ENCODE assay signal across 9 mouse cellular contexts in genomic region chr2:119595308-119595707, GRCm38 (mm10). TPM values are rescaled to one million over a fixed set of nuclear protein-coding genes. Genes with fewer than 3 reads are reported as not detected.
A peak's percentile ranks its signal among the peaks of the same experiment; 100 is the strongest.
DNase-seq lines count a peak whose midpoint lies in the region; ATAC-seq and TF ChIP-seq lines count a peak whose summit lies in the region.
"Had no signal": no experiment of that assay in that cellular context is flagged by ENCODE, and none has a peak within 500 bp of the region (broad histone marks: within the 10 kb centered on the region; RNA-seq: fewer than 3 reads in every experiment).

No protein-coding gene starts in this region.

- peak overlapping the region; percentile 94 for H3K4me3 ChIP-seq in cerebellum, adult 2 months (replicated peaks; ENCODE audit: insufficient read depth, low read depth, low read length)
- peak overlapping the region; percentile 65 for H3K4me3 ChIP-seq in neural tube, embryonic 11.5 days (ENCODE audit: low read depth, low read length)
- H3K4me3 ChIP-seq in limb, embryonic 15.5 days = peak overlapping the region; percentile 86
- H3K4me3 ChIP-seq in stomach, postnatal 0 days (ENCODE audit: low read depth, low read length) = peak overlapping the region; percentile 98

- TF ChIP-seq POLR2A in cerebellum, adult 2 months (IDR thresholded peaks at IDR 0.05; ENCODE audit: borderline replicate concordance, insufficient read depth, low read length) = no peak

- H3K36me3 ChIP-seq in neural tube, embryonic 11.5 days (ENCODE audit: control insufficient read depth, insufficient read depth, low read length) = peaks cover 7% of the 10 kb centered on the region
- peaks cover 31% of the 10 kb centered on the region for H3K36me3 ChIP-seq in limb, embryonic 15.5 days
- H3K36me3 ChIP-seq in stomach, postnatal 0 days (ENCODE audit: control insufficient read depth, insufficient read depth, low read length) = peaks cover 9% of the 10 kb centered on the region; the same call in 1 of the 2 replicates

- no peak for DNase-seq in cerebellum, adult 2 months
- no peak for DNase-seq in cerebellum, adult 11-12 months
- DNase-seq in neural tube, embryonic 11.5 days (ENCODE audit: low spot score) = no peak
- no peak for DNase-seq in neural tube, embryonic 10.5 days (ENCODE audit: extremely low spot score, low spot score)
- no peak for DNase-seq in stomach, postnatal 0 days (ENCODE audit: low spot score)
- no peak for DNase-seq in right cerebral cortex, postnatal 4 days
- no peak for DNase-seq in ovary, postnatal 14 days (ENCODE audit: low spot score)
- DNase-seq: thymus, postnatal 4 days had no signal

- H3K27me3 ChIP-seq in cerebellum, adult 2 months (ENCODE audit: control insufficient read depth, insufficient read depth, low read length) = no peaks in the 10 kb centered on the region
- no peaks in the 10 kb centered on the region for H3K27me3 ChIP-seq in neural tube, embryonic 11.5 days (ENCODE audit: control insufficient read depth, insufficient read depth, low read length)
- H3K27me3 ChIP-seq in limb, embryonic 15.5 days = no peaks in the 10 kb centered on the region
- no peaks in the 10 kb centered on the region for H3K27me3 ChIP-seq in stomach, postnatal 0 days (ENCODE audit: control insufficient read depth, insufficient read depth, low read length)

- no peak for TF ChIP-seq CTCF in cerebellum, adult 2 months (IDR thresholded peaks at IDR 0.05; ENCODE audit: borderline replicate concordance, insufficient read depth, low read depth, low read length)
- TF ChIP-seq CTCF in stomach, postnatal 0 days (IDR thresholded peaks at IDR 0.05; ENCODE audit: low read depth) = no peak

- 9% methylated on average over 4 of the region's 4 CpGs for WGBS in cerebellum, adult 2 months
- WGBS in neural tube, embryonic 11.5 days = 61% methylated on average over 4 of the region's 4 CpGs
- WGBS in limb, embryonic 15.5 days = 23% methylated on average over 4 of the region's 4 CpGs
- WGBS in stomach, postnatal 0 days = 16% methylated on average over 4 of the region's 4 CpGs

- no peak for TF ChIP-seq EP300 in stomach, postnatal 0 days (optimal IDR thresholded peaks at IDR 0.05)

- ATAC-seq in neural tube, embryonic 11.5 days (ENCODE audit: insufficient read depth, low FRiP score, low TSS enrichment) = no peak
- no peak for ATAC-seq in limb, embryonic 15.5 days (ENCODE audit: insufficient number of reproducible peaks, low FRiP score, low TSS enrichment, low read depth)
- no peak for ATAC-seq in stomach, postnatal 0 days (ENCODE audit: low FRiP score, low TSS enrichment)

- peaks cover 16% of the 10 kb centered on the region for H3K4me1 ChIP-seq in cerebellum, adult 2 months (ENCODE audit: control insufficient read depth, insufficient read depth, low read length)
- peaks cover 8% of the 10 kb centered on the region; the same call in 1 of the 2 replicates for H3K4me1 ChIP-seq in neural tube, embryonic 11.5 days (ENCODE audit: control insufficient read depth, insufficient read depth, low read length)
- no peaks in the 10 kb centered on the region for H3K4me1 ChIP-seq in limb, embryonic 15.5 days
- no peaks in the 10 kb centered on the region for H3K4me1 ChIP-seq in stomach, postnatal 0 days (replicated peaks; ENCODE audit: control insufficient read depth, insufficient read depth)

- H3K9me3 ChIP-seq in neural tube, embryonic 11.5 days (ENCODE audit: control insufficient read depth, low read length) = no peaks in the 10 kb centered on the region
- H3K9me3 ChIP-seq in limb, embryonic 15.5 days = no peaks in the 10 kb centered on the region
- no peaks in the 10 kb centered on the region for H3K9me3 ChIP-seq in stomach, postnatal 0 days (ENCODE audit: control insufficient read depth, low read length)

- peak overlapping the region; percentile 92; the same call in 1 of the 2 replicates for H3K9ac ChIP-seq in neural tube, embryonic 11.5 days (ENCODE audit: low read length)
- peak overlapping the region; percentile 86; the same call in 1 of the 2 replicates for H3K9ac ChIP-seq in limb, embryonic 15.5 days
- H3K9ac ChIP-seq in stomach, postnatal 0 days (ENCODE audit: low read length) = no peak overlapping the region

- H3K27ac ChIP-seq in cerebellum, adult 2 months (ENCODE audit: insufficient read depth, low read length) = no peak overlapping the region
- no peak overlapping the region for H3K27ac ChIP-seq in neural tube, embryonic 11.5 days (ENCODE audit: low read depth, low read length)
- no peak overlapping the region for H3K27ac ChIP-seq in limb, embryonic 15.5 days
- no peak overlapping the region for H3K27ac ChIP-seq in stomach, postnatal 0 days (replicated peaks)

- peak overlapping the region; percentile 70 for H3K4me2 ChIP-seq in neural tube, embryonic 11.5 days (ENCODE audit: low read depth)
- peak overlapping the region; percentile 49 for H3K4me2 ChIP-seq in limb, embryonic 15.5 days
- peak overlapping the region; percentile 63 for H3K4me2 ChIP-seq in stomach, postnatal 0 days (replicated peaks; ENCODE audit: low read depth)

RNA-seq across cellular contexts. Expression of gene Nusap1, which starts 22.8 kb away (rescaled TPM):
- 0.32 and 0.39 TPM in 2 replicates for polyA plus RNA-seq in cerebellum, adult 2 months (2012; rRNA removed)
- polyA plus RNA-seq in neural tube, embryonic 11.5 days (2014; fragmentation: Nextera tagmentation; extraction: Ambion mirVana) = 72.3 and 76.5 TPM in 2 replicates
- polyA plus RNA-seq in limb, embryonic 15.5 days (2015; fragmentation: Nextera tagmentation; extraction: Ambion mirVana) = 60.3 and 60.4 TPM in 2 replicates
- polyA plus RNA-seq in stomach, postnatal 0 days (2015; fragmentation: Nextera tagmentation; extraction: Ambion mirVana) = 17.6 and 23.7 TPM in 2 replicates

RNA-seq across cellular contexts. Expression of gene Oip5, which starts 23.0 kb away (rescaled TPM):
- 0.39 and 0.41 TPM in 2 replicates for polyA plus RNA-seq in cerebellum, adult 2 months (2012; rRNA removed)
- 25.9 and 26.8 TPM in 2 replicates for polyA plus RNA-seq in neural tube, embryonic 11.5 days (2014; fragmentation: Nextera tagmentation; extraction: Ambion mirVana)
- polyA plus RNA-seq in limb, embryonic 15.5 days (2015; fragmentation: Nextera tagmentation; extraction: Ambion mirVana) = 16.6 and 18.1 TPM in 2 replicates
- polyA plus RNA-seq in stomach, postnatal 0 days (2015; fragmentation: Nextera tagmentation; extraction: Ambion mirVana) = 8.5 and 9.3 TPM in 2 replicates

RNA-seq across cellular contexts. Expression of gene Chp1, which starts 47.8 kb away (rescaled TPM):
- 126 and 142 TPM in 2 replicates for polyA plus RNA-seq in cerebellum, adult 2 months (2012; rRNA removed)
- polyA plus RNA-seq in neural tube, embryonic 11.5 days (2014; fragmentation: Nextera tagmentation; extraction: Ambion mirVana) = 69.4 and 72.8 TPM in 2 replicates
- polyA plus RNA-seq in limb, embryonic 15.5 days (2015; fragmentation: Nextera tagmentation; extraction: Ambion mirVana) = 61.9 and 64.3 TPM in 2 replicates
- 127 and 134 TPM in 2 replicates for polyA plus RNA-seq in stomach, postnatal 0 days (2015; fragmentation: Nextera tagmentation; extraction: Ambion mirVana)

RNA-seq across cellular contexts. Expression of gene Exd1, which starts 47.9 kb away (rescaled TPM):
- 0.90 and 1.2 TPM in 2 replicates for polyA plus RNA-seq in cerebellum, adult 2 months (2012; rRNA removed)
- polyA plus RNA-seq in neural tube, embryonic 11.5 days (2014; fragmentation: Nextera tagmentation; extraction: Ambion mirVana) = 0.57 and 0.65 TPM in 2 replicates
- polyA plus RNA-seq in limb, embryonic 15.5 days (2015; fragmentation: Nextera tagmentation; extraction: Ambion mirVana) = 0.14 and 0.51 TPM in 2 replicates
- polyA plus RNA-seq in stomach, postnatal 0 days (2015; fragmentation: Nextera tagmentation; extraction: Ambion mirVana) = 0.16 and 0.35 TPM in 2 replicates

Comparison
In these comparisons a context has a peak if more than half of its experiments do, and no peak if none do; other contexts are left out.
1. RNA of gene Nusap1, which starts 22.8 kb away (polyA plus RNA-seq): 72.3 to 76.5 TPM in neural tube, embryonic 11.5 days, 60.3 to 60.4 TPM in limb, embryonic 15.5 days and 17.6 to 23.7 TPM in stomach, postnatal 0 days; 0.32 to 0.39 TPM in cerebellum, adult 2 months; every median in the first group is over 10 times any median in the second.
2. Peak in every context shown above with its lines, with median percentiles within 50 percentile points of each other: H3K4me3 ChIP-seq and H3K4me2 ChIP-seq.